Mouse (Mus musculus): ENCODE data around the gene Ift81.

GRCm38 (mm10) chr5:122541871-122542270 is 72.4 kb downstream of the Ift81 start:
- TF ChIP-seq CTCF (IDR thresholded peaks at IDR 0.05; ENCODE audit: extremely low read depth, insufficient read depth, low read length) (no peak), POLR2A (IDR thresholded peaks at IDR 0.05; ENCODE audit: extremely low read depth, insufficient read depth, low read length) (no peak)
